Mouse (Mus musculus) frontal cortex, postnatal 36 days (tissue): ENCODE data around the gene Lhfpl3.

Experiments used
- DNase-seq, 2 experiments: peaks; one replicate each; pipeline ENCODE4 v3.0.0; 2022; ENCODE audit warnings: low spot score in 2 of 2

Gene Lhfpl3

DNA sequence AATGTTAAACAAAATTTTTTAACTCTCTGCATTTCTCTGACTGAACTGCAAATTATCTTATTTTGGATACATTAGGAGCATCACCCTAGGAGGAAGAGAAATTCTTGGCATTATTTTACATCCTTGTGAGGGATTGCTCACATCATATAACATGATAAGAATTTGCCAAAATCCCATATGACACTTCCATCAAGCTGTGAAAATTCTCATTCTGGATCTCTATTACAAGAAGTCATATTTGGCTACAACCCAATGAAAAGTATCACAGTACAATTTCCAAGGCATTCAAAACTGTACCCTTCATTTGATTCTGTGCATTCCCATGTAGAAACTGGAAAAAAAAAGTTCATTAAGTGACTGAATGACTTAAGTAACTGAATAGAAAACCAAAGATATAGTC, 180.3 kb downstream of the Lhfpl3 start:
- DNase-seq, result no peak

DNA sequence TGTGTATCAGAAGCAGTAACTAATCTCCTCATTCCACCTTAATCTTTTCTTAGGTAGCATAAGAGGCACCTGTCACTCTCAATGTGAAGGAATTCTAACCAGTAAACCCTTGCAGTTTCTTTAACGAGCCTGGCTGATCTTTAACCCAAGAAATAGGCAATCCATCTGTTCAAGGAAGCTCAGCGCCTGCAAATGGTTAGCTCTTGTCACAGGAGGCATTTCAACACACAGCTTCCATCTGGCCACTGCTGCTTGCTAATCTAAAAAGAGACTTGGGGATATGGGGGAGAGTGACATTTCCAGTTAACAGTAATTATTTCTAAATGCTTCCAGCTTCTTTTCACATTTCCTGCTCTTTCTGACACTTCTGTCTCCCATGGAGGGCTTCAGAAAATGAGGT, 182.9 kb downstream of the Lhfpl3 start:
- no peak for DNase-seq

DNA sequence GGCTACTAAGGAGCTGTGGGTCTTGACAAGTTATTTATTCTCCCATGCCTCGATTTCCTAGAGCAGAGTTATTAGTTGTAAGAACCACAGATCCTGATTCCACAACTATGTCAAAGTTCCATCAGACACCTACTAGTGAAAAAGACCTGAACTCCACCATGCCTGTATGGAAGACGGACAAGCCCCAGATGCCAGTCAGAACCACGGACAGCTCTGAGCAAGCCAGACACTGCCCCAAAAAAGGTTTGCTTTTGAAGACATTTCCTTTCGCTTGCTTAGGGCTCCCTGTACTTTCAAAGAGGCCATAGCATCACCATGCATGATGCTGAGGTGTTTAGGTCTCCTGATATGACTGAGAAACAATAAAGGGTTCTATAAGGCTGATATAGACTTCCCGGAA, 197.4 kb downstream of the Lhfpl3 start:
- DNase-seq, result no peak

DNA sequence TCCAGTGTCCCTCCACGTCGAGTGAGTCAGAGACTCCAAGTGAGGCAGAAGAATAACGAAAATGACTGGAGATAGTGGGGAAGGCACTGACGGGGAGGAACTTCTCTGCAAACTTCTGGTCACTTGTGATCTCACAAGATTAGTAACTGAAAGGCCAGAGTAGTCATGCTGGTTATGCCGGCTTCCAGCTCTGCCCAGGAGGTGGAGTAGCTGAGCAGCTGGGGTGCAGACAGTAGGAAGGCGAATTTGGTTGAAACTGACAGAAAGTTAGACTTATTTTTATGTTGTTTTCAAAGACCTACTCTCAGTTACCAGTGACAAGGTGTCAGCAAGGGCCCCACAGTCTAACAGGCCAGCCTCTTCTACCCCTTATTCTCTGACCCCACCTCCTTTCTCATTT, 217.4 kb downstream of the Lhfpl3 start:
- no peak for DNase-seq

DNA sequence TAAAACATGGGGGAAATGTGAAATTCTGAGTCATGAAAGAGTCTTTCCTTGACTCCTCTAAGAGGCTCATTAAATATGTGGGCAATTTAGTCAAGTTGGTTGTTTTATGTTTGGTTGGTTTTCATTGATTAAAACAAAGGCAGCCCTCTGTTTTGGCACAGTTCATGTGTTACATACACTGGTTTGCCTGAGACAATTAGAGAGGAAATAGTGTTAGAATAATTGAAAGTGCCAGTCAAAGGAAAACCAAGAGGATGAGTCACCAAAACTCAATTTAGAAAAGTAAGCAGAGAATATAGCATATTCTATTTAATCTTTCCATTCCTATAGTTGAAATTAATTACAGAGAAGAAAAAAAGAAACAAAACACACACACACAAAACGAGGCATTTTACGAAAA, 240.9 kb downstream of the Lhfpl3 start:
- no peak for DNase-seq

DNA sequence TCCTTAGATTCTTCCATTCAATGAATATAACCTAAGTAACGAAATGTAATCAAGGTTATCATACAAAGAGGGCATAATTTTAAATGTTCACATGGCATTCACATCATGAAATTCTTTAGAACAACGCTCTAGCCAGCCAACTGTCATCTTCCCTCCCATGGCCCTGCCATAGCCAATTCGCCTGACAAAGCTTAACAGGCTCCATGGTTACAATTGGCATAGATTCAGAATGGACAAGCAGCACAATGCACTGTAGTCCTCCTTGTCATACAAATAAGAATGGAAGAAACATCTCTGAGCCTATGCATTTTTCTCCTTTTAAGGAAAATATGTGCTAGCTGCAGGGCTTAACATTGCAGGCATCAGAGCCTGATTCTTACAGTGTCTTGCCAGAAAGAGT, 254.0 kb downstream of the Lhfpl3 start:
- no peak for DNase-seq

DNA sequence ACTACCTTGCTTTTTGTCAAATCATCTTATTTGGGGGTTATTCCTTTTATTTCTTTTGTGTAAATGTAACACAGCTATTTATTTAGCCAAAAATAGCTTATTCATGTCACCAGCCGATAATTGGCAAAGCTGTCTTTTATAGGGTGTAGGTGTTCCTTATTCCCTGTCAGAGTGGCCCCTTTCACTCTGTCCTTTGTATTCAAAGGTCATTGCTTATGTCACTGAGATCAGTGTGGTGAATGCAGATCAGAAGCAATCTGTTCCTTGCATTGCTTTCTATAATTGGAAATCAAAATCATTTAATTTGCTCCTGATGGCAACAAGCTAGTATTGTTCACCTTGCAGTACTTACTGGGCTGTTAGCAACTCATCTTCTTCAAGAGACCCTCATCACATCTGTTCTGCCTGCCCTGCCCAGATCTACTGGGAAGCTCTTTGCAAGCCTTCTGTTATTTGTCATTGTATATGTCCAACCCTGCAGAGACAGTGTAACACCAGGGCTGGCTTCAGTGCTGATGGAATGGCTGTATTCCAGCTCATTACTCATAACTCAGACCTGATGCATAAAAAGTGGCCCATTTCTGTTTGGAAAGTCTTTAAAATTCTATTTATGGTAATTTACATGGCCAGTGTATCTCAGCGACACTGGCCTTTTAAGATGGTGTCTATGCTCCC, 257.4 kb downstream of the Lhfpl3 start:
- DNase-seq, result no peak

DNA sequence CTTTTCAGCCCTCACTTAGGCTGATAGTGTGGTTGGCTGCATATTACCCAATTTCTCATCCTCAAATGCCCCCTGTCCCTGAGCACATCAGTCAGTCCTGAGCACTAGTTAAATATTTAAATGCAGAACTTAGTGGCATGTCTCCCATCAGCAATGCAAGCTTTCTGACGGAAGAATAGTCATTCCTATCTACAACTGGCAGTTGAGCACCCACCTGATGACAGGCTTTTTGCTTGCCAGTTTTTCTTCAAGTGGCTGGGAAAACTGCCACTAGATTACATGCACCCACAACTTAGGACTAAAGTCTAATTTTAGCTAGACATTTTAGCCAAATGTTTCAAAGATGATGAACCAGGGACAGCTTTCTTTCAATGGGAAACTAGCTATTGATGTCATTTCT, 260.3 kb downstream of the Lhfpl3 start:
- no peak for DNase-seq

DNA sequence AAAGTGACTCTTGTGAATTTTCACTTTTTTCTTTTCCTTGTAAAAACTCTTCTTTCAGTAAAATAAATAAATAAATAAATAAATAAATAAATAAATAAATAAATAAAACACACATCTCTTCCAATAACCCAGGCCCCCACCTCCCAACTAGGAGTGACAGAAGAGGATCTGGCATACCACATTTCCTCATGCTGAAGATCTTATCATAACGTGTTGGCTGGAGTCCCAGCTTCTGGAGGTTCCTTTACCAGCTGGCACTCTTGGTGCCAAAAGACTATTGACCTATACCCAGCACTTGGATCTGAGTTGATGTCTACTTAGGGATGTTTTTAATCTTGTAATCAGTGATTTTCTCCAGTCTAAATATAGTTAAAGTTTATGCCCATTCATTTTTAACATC, 264.6 kb downstream of the Lhfpl3 start:
- DNase-seq, result no peak

DNA sequence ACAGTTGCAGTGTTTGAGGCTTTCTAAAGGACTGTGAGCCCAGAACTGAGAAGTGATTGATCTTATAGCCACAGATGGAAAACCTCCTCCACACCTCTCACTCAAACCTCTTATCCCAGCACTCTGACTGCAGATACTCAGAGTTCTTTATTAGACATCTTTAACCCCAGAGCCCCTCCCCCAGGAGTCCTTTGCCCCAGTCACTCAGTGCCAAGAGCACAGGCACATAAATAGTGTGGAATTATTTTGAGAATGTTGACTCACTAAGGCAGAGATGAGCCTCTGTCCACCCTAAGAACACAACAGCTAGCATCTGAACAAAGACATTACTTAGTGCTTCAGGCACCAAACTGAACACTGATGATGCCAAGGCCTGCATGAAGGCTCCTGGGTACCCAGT, 268.1 kb downstream of the Lhfpl3 start:
- no peak for DNase-seq

DNA sequence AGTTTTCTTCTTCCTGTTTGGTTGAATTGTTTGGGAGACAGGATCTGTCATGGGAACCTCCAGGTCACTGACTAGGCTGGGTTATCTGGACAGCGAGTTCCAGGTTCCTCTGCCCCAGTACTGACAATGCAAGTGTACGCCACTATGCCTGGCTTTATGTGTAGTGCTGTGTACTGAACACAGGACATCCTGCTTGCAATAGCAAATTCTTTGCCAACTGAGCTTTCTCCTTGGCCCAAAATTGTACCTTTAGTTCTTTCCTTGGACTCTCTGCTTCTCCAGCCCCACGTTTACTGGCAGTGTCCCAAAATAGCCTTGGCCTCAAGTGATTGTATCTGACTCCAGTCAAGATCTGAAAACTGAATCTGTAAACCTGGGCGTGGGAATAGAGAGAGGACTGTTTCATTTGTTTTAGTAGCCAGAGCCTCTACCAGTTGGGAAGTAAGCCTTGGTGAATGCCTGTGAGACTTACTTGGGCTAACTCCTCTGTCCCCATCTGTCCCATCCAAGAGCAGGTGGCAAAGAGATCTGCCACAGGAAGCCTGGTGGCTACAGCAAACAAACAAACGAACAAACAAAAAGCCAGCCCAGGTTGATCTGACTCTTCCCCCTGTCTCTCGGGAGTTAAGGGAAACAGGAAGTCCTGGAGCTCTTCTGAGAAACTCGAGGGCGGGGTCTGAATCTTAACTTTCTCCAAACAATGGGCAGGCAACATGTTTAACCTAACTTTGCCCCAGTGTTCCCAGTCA, 269.9 kb downstream of the Lhfpl3 start:
- DNase-seq, result no peak

DNA sequence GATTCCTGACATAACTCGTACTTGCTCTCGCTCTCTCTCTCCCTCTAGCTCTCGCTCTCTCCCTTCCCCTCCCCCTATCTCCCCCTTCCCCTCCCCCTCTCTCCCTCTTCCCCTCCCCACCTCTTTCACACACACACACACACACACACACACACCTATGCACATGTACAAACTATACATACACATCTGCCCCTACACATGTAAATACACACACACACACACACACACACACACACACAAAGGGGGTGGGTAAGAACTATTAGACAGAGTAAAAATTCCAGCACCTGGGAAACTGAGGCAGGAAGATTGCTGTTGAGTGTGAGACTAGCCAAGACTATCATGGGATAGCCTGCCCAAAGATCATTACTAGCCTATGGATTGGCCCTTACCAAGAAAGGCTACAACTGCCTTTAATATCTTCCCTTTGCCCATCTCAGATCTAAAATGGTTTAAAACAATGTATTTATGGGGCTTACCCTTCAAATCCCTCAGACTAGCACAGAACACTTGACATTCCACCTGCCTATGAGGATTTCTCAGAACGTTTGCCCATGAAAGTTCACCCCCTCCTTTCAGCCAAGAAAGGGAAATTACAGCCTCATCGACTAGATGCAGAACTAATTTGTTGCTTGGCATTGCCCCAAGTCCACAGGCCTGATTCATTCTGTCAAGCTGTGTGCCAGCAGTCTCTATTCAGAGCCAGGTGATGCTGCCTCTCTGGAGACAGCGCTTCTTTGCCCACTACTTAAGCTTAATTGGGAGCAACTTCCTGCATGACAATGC, 289.3 kb downstream of the Lhfpl3 start:
- DNase-seq, result no peak

DNA sequence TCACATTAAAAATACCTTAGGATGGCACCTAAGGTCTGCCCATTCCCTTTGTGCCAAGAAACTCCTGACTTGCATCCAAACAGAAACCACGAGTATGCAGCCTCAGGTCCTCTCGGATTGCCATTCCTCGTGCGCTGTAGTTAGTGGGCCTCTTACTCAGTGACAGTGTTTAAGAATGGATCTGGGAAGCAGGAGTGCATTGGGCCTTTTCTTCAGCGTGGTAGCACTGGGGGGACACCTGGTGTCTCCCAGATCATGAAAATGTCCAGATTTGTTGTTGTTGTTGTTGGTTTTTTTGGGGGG, 289.8 kb downstream of the Lhfpl3 start:
- no peak for DNase-seq

DNA sequence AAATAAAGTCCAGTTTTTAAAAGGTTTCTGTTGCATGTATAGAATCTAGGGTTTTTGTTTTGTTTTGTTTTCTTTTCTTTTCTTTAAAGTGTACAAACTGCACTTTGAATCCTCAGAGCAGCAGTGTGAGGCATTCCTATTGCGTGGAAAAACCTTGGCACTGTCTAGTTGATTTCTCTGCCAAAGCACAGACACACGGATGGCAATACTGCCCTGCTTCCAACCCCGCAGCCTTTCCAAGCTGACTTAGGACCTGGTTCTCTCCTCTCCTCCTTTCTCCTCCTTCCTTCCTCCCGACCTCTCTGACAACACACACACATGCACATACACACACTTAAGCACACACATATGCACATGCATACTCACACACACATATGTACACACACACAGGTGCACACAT, 294.6 kb downstream of the Lhfpl3 start:
- DNase-seq, result no peak

DNA sequence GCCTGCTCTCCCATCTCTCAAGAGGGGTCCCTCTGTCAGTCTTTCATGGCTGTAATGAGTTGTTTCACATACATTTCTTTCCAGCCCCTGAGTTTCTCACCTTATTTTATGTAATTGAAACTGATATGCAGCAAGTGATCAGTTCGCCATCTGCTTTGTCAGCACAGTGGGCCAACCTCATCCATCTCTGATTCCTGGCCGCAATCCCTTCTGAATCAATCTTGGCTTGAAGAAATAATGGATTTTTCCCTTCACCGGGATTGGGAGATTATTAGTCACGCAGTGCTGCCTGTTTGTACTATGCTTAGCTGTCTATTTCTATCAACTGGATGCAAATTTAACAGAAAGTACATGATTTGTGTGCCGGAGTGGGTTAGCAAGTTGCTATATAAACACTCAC, 297.0 kb downstream of the Lhfpl3 start:
- no peak for DNase-seq

DNA sequence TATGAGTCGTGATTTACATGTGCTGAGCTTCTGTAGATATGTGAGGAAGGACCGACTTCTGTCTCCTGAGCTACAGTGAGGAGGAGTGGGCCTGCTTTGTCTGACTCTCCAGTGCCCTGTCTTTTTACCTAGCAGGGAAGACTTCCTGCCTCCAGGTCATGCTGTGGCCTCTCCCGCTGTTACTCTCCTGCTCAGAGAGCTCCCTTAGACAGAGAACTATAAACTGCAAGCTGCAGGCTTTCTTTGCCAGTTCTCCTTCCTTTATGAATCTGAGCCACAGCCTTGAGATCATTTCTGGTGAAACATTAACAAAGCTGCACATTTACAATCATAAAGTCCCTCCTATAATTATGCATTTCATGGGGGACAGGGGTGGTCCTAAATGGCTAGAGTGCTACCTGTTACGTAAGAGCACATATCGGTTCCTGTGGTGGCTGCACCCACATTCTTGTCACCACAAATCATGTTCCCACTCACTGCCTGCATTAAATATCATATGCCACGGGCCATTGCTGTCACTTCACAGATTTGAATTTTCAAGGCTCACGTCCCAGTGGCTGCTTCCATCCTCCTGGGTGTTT, 303.3 kb downstream of the Lhfpl3 start:
- DNase-seq, result no peak

DNA sequence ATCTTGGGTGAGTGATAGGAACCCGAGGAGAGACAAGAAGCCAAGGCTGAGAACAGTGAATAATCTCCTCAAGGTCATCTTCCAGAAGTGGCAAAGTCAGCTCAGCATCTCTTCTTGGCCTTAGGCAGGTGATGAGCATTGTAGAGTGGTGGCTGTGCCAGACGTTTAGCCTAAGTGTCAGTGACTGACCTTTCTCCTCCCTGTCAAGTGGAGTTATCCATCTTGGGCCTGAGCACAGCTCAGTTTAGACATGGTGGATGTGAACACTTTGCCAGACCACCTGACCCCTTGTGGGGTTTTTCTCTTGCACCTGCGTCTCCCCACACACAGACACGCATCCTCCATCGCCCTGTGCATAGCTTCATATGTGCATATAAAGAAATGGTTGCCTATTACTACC, 305.6 kb downstream of the Lhfpl3 start:
- no peak for DNase-seq

DNA sequence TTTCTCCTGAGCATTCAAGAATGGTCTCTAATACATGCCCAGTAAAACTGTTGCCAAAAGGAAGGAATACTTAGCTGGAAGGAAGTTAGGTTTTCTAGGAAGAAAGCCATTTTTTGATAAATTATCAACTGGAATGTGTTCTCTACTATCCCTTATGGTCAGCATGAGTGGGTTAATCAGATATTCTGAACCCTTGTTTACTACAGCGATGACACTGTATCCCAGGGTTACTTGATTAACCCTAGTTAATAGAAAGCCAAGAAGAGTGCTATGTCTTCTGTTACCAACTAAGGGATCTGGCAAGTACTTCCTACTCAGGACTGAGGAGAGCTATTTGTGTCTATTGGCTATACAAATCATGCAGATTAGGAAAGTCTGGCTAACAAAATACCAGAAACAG, 349.0 kb downstream of the Lhfpl3 start:
- DNase-seq, result no peak

DNA sequence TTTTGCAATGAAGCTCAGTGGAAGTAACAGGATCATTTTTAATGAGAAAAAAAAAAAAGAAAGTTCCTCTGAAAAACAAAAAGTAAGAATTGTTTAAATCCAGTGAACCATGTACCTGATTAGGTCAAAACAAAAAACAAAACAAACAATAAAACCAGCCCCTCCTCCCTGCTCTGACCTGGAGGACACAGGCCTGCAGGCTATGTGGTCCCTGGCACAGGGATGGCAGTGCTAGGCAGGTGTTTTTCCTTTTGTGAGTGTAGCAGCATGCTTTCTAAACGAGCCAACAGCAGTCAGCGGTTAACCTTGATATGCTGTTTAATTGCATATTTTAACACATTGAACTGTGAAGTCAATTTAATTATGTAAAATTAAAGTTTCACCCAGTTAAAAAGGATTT, 360.7 kb downstream of the Lhfpl3 start:
- DNase-seq, result no peak

DNA sequence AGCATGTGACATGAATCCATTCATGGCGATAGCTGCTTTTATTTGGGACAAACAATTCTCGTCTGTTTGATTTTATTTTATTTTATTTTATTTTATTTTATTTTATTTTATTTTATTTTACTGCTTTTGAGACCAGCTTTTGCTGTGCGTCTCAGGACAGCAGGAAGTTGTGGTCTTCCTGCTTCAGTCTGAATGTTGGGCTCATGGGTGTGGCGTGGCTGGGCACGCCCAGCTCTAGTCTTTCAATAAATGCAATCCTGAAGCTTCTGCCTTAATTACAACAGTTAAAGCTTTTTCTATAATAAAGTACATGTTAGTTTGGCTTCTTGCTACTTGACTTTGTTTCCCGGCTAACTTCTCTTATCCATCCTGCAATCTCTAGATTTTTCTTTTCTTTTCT, 365.4 kb downstream of the Lhfpl3 start:
- DNase-seq, result no peak

DNA sequence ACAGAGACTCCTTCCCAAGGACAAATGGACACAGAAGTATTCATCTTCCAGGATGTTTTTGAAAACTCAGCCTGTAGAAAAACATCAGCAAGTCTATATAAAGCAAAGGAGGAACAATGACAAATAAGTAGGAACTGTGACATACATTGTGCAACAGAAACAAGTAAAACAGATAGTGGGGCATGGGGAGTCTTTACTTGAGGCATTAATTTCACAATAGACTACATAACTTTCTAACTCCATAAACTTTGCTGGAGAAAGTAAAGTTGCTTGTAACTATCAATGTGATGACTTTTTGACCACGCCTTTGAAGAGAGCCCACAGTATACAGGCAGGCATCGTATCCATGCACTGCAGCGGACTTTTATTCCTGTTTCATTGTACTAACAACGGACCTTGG, 368.4 kb downstream of the Lhfpl3 start:
- DNase-seq, result no peak

DNA sequence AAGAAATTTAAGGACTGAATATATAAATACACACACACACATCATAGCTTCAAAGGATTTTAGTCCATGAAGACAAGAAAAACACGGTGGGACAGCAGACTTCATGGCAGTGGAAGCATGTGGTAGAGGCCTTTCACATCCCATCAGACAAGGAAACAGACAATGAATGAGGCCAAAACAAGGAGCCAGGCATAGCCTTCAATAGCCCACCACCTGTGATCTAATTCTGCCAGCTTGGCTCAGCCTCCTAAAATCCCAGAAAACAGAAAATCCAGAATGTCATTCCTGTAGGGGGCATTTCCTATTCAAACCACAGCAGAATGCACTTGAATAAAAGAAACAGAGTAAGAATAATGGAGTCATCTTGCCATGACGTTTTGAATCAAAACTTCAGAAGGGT, 381.0 kb downstream of the Lhfpl3 start:
- no peak for DNase-seq
